Mouse (Mus musculus) ES-Bruce4 (cell line): ENCODE measurements around the gene Thap4. TPM values are rescaled to one million over a fixed set of nuclear protein-coding genes. Genes with fewer than 3 reads are reported as not detected.

Source experiments
- H3K27ac ChIP-seq: 2 replicates; pipeline ENCODE4 v1.5.1; 2012; ENCODE audit warnings: low read length, inconsistent platforms; ENCODE audit not compliant: insufficient read depth
- H3K27me3 ChIP-seq: 2 replicates; pipeline ENCODE4 v1.6.1; 2012; ENCODE audit warnings: mild to moderate bottlenecking, low read length, inconsistent platforms; ENCODE audit not compliant: control insufficient read depth, poor library complexity, insufficient read depth, severe bottlenecking
- H3K36me3 ChIP-seq: 2 replicates; pipeline ENCODE4 v1.6.1; 2012; ENCODE audit warnings: inconsistent platforms, mild to moderate bottlenecking, low read length, moderate library complexity; ENCODE audit not compliant: control insufficient read depth, poor library complexity, insufficient read depth, severe bottlenecking
- H3K4me1 ChIP-seq: one replicate; pipeline ENCODE4 v1.8.1; 2011; ENCODE audit warnings: low read length; ENCODE audit not compliant: control insufficient read depth, insufficient read depth
- H3K4me3 ChIP-seq: 2 replicates; pipeline ENCODE4 v1.5.1; 2011; ENCODE audit warnings: low read depth, mild to moderate bottlenecking, low read length
- H3K9ac ChIP-seq: 2 replicates; pipeline ENCODE4 v1.6.1; 2012; ENCODE audit warnings: low read depth, mild to moderate bottlenecking, inconsistent platforms; ENCODE audit not compliant: poor library complexity, severe bottlenecking
- H3K9me3 ChIP-seq: replicated peaks from 2 replicates; pipeline ENCODE4 v1.6.1; 2012; ENCODE audit warnings: mild to moderate bottlenecking, low read length, inconsistent platforms; ENCODE audit not compliant: control insufficient read depth, poor library complexity, insufficient read depth, severe bottlenecking
- CTCF ChIP-seq: IDR thresholded peaks from one replicate; pipeline ENCODE4 v1.8.1; 2011; ENCODE audit warnings: low read depth, low read length
- EP300 ChIP-seq: IDR thresholded peaks from 2 replicates; pipeline ENCODE4 v1.6.1; 2011; ENCODE audit warnings: low read depth, low read length; ENCODE audit not compliant: insufficient read depth
- POLR2A ChIP-seq: IDR thresholded peaks from one replicate; pipeline ENCODE4 v1.8.1; 2011; ENCODE audit warnings: low read length; ENCODE audit not compliant: insufficient read depth
- polyA plus RNA-seq: library from polyadenylated mRNA; stranded (reverse); fragments of >200 nt; gene quantifications from 2 replicates; pipeline ENCODE4 v1.2.4, GENCODE M21; 2011; ENCODE audit warnings: low read depth; ENCODE audit not compliant: missing spikeins, insufficient read depth, insufficient read length

Gene Thap4
- polyA plus RNA-seq, 1 experiment = 51.5 TPM

GRCm38 (mm10) chr1:93657025-93657360, 97.7 kb downstream of the Thap4 start:
- H3K27me3 ChIP-seq = no peaks in the 10 kb centered on the region
- no peak overlapping the region for H3K9ac ChIP-seq
- no peaks in the 10 kb centered on the region for H3K36me3 ChIP-seq
- no peak overlapping the region for H3K27ac ChIP-seq
- no peaks in the 10 kb centered on the region for H3K4me1 ChIP-seq
- H3K4me3 ChIP-seq = no peak overlapping the region
- no peak for TF ChIP-seq POLR2A
- TF ChIP-seq EP300 = no peak
- no peak for TF ChIP-seq CTCF
- no peaks in the 10 kb centered on the region for H3K9me3 ChIP-seq

- Histone ChIP-seq H3K36me3 (no peaks in the 10 kb centered on the region), H3K27ac (no peak overlapping the region), H3K9ac (no peak overlapping the region), H3K4me3 (no peak overlapping the region), H3K4me1 (no peaks in the 10 kb centered on the region), H3K9me3 (no peaks in the 10 kb centered on the region), H3K27me3 (no peaks in the 10 kb centered on the region)
- TF ChIP-seq CTCF = no peak
- no peak for TF ChIP-seq POLR2A
Observed at GRCm38 (mm10) chr1:93656325-93657024, 98.2 kb downstream of the Thap4 start.

- Histone ChIP-seq H3K27me3 (no peaks in the 10 kb centered on the region), H3K4me3 (no peak overlapping the region), H3K4me1 (no peaks in the 10 kb centered on the region), H3K9me3 (no peaks in the 10 kb centered on the region), H3K9ac (no peak overlapping the region), H3K36me3 (no peaks in the 10 kb centered on the region), H3K27ac (no peak overlapping the region)
- TF ChIP-seq EP300 (no peak), POLR2A (no peak), CTCF (no peak)
Observed at GRCm38 (mm10) chr1:93654798-93655197, 99.9 kb downstream of the Thap4 start.

- H3K9ac ChIP-seq = no peak overlapping the region
- no peaks in the 10 kb centered on the region for H3K9me3 ChIP-seq
- no peak overlapping the region for H3K27ac ChIP-seq
- no peaks in the 10 kb centered on the region for H3K36me3 ChIP-seq
- H3K4me1 ChIP-seq = no peaks in the 10 kb centered on the region
- no peaks in the 10 kb centered on the region for H3K27me3 ChIP-seq
- TF ChIP-seq POLR2A (no peak), CTCF (no peak), EP300 (no peak)
- H3K4me3 ChIP-seq = no peak overlapping the region
Observed at GRCm38 (mm10) chr1:93654275-93654674, 100.4 kb downstream of the Thap4 start.

Other genes starting within 250 kb of the Thap4 start
- gene Farp2, start 242.8 kb downstream of the Thap4 start, polyA plus RNA-seq = 4.0 and 5.0 TPM in 2 replicates
- 77.7 and 79.6 TPM in 2 replicates for gene Stk25, start 96.2 kb downstream of the Thap4 start, polyA plus RNA-seq
- gene Bok, start 69.2 kb downstream of the Thap4 start, polyA plus RNA-seq = 6.3 and 6.6 TPM in 2 replicates
- gene Atg4b, start 3.4 kb downstream of the Thap4 start, polyA plus RNA-seq = 75.9 and 92.7 TPM in 2 replicates
- gene Dtymk, start 47.1 kb upstream of the Thap4 start, polyA plus RNA-seq = 179 and 191 TPM in 2 replicates
- 33.9 and 34.2 TPM in 2 replicates for gene Ing5, start 49.1 kb upstream of the Thap4 start, polyA plus RNA-seq
- gene D2hgdh, start 70.0 kb upstream of the Thap4 start, polyA plus RNA-seq = 17.6 and 23.4 TPM in 2 replicates
- not detected in 2 replicates for gene Gal3st2, start 106.4 kb upstream of the Thap4 start, polyA plus RNA-seq
- gene Gal3st2b, start 163.4 kb upstream of the Thap4 start, polyA plus RNA-seq = 0.31 TPM in 1 of 2 replicates, not detected in the other
- gene Gal3st2c, start 235.6 kb upstream of the Thap4 start, polyA plus RNA-seq = 0.09 and 0.12 TPM in 2 replicates